Mouse (Mus musculus) frontal cortex, postnatal 36 days (tissue): ENCODE data around the gene Ttl.

Experiments used
- DNase-seq, 2 experiments: peaks; one replicate each; pipeline ENCODE4 v3.0.0; 2022; ENCODE audit warnings: low spot score in 2 of 2

The Ttl gene

DNA sequence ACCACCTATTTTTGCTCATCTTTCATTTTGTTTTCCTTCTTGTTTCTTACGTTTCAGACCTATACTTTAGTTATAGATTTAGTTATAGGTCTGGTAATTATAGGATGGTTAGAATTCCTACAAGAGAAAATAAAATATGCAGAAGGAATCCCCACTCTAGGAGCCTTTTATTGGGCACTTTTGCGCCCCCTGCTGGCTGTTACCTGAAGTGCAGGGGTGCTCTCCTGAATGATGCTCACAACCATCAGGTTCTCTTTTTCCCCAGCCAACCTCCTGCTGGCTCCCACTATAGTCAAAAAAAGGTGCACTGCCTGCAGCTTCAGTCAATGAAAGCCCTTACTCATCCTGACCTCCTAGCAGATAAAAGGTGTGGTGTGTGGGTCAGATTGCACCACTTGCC lies 19.2 kb downstream of the Ttl start:
- peak in 1 of 2 experiments; percentile 32 for DNase-seq

DNA sequence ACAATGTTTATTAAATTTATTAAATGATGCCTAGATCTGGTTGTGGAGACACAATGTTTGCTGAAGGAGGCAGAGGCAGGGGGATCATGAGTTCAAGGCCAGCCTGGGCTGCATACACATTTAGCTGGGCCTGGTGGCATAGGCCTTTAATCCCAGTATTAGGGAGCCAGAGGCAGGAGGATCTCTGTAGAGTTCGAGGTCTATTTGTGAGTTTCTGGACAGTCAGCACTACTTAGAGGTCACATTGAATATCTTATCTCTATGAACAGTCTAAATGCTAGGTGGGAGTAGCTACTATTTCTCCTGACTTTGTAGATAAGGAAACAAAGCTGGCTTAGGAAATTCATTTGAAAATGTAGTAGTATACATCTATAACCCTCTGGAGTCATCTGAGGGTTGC lies 21.8 kb downstream of the Ttl start:
- no peak for DNase-seq

DNA sequence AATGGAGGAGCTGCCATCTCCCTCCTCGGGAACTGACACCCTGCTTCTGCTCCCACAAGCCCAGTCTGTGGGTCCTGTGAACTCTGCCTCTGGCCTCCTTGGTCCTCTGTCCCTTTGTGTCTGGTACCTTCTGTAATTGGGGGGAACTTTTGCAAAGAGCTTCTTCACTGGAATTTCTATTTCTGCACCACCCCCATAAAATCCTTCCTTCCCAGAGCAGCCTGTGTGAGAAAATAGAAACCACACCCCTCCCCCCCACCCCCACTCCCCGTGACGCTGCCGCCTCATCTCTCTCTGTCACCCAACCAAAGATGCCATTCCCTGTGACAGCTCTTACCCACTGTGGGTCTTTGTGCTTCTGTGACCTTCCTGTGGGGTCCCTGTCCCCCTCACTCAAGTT lies 24.6 kb downstream of the Ttl start:
- DNase-seq = peak in 1 of 2 experiments; percentile 24

DNA sequence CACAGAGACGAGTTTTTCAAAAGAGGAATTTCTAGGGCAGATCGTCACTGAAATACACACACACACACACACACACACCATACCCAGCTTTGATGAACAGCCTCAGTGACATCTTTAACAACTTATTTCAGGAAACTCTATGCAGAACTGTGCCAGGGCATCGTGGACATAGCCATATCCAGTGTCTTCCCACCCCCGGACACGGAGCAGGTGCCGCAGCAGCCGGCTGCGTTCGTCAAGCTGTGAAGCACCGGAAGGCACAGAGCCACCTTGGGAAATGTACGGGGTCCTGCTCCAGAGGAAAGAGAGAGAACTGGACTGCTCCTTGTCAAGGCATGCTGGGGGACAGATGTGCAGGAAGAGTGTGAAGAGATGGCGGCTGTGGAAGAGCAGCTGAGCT lies 27.1 kb downstream of the Ttl start:
- DNase-seq = peak in 1 of 2 experiments; percentile 60

DNA sequence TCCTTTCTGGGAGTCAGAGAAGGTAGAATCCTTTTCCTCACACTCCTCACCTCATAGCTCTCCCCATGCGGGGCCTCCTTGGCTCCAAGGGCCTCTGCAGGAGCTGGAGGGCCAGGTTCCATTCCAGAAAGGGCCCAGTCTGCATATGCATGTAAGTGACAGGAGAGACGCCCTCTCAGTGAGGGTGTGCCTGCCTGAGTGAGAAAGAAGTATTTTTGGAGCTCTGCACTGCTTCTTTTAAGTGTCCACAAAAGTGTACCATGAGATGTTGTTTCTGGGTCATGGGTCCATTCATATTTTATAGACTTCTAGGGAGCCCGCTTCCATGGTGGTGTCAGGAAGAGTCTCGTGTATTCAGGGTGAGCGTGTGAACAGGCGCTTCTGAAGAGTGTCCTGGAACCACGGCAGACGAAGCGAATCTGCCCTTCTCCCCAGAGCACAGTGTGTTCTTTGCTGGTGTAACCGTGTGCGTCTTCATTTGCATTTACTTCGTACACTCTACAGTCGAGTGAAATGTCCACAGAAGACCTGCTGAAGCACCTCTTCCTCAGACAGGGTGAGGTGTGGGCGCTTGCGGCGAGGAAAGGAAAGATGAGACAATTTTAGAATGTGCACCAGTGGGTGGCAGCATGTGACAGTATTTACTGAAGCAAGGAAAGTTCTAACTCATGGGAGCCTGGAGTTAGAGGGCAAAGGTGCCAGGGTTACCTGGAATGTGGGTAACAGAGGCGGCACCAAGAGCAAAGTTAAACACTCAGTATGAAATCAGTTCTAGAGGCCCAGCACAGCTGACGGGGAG lies 28.4 kb downstream of the Ttl start:
- peak; percentile 58 to 70 for DNase-seq

DNA sequence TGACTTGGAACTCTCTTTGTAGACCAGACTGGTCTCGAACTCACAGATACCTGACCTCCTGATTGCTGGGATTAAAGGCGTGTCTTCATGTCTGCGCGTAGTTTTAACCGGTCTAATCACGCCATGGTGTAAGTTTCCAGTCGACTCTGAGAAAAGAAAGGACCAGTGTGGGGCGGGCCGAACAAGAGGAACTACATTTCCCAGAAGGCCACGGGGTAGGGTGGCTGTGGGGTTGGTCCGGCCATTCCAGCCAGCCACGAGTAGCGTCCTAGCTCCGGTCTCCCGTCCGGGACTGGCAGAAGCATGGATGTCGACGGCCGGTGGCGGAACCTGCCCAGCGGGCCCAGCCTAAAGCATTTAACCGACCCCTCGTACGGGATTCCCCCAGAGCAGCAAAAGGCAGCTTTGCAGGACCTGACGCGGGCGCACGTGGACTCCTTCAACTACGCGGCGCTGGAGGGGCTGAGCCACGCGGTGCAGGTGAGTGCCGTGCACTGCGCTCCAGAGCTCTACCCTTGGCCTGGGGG lies 35.1 kb downstream of the Ttl start, which contains the start of gene Polr1b:
Gene Polr1b, plus strand, starts transcription at position 212 of the 527 bp plus-strand sequence.
- DNase-seq = peak; percentile 93 to 96

DNA sequence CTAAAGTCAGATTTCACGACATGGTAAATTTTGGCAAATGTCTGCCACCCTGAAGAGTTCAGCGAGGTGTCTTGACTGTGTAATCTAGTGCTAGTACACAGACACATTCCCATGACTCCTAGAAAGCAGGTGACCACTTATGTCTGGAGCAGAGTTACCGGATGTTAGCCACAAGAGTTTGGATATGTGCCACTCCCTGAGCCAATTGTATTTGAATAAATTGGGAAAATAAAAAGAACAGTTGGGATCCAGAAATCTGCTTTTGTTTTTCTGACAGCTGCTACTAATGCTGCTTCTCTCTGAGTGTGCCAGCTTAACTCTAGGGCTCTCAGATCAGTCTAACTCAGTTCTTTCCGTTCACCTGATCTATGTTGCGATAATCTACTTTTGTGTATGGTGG lies 47.2 kb downstream of the Ttl start:
- no peak for DNase-seq

DNA sequence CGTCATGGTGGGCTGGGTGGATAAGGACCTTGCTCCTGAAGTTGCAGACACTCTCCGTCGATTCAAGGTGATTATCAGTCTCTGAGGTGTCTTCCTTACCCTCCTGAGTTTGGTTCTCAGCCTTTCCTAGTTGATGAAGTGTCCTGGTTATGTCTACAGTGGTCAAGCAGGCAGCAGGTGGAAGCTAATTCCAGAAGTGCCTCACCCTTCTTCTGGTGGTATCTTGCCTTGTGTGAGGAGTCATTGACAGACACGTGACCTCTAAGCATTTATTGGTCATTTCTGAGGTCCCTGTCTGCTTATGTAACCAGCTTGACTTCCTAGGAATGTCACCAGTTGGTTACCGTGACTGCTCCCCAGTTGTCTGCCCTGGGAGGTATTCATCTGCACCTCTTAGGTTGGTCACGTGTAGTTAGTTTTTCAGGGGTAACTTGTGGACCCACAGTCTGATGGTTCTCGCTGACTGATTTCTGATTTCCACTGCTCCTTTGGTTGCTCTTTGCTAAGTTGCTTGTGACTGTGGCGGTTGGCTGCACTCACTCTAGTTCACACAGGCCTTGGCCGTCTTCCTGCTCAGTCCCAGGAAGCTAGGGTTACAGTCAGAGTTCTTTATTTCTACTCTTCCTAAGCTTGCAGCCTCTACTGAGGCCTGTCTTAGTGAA lies 50.1 kb downstream of the Ttl start:
- no peak for DNase-seq

DNA sequence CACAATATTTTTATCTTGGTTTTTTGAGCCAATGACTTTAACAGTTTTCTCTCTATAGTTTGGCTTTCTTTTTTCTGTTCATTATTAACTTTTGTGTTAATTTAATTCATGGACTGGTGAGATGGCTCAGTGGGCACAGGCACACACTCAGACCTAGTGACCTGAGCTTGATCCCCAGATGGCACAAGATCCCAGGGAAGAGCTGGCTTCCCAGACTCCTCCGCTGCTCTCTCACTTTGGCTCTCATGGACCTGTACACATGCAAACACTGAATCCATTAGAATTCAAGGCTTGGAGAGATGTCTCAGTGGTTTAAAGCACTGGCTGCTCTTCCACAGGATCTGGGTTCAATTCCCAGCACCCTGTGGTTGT lies 50.6 kb downstream of the Ttl start:
- no peak for DNase-seq

DNA sequence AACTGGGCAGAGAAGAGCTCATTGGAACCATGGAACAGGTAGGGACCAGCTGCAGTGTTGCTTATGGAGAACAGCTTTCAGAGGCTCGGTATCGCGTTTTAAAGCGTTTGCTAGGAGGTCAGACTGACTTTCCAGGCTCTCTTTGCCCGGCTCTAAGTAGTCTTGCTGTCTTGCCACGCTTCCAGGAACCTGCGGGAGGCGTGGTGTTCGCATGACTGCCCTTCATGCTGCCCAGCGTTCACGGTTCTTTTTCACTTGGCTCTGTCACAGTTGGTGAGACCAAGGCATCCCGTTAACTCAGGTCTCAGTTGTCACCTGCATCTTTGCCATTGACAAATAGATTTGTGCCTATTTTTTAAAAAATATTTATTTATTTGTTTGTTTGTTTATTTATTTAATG lies 52.3 kb downstream of the Ttl start:
- no peak for DNase-seq

DNA sequence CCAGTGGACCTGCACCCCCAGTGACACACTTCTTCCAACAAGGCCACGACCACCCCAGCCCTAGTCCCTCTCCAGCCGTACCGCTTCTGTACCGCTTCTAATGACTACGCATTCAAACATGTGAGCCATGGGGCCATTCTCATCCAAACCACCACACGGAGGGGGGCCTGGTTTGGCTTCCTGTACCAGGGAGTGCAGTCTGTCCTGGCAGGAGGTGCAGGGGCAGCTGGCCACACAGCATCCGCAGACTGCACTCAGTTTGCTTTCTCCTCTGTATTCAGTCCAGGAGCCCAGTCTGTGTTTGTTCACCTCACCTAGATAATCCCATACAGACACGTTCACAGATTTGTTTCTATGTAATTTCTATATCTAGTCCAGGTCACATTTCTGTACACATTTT lies 56.2 kb downstream of the Ttl start:
- DNase-seq = no peak

DNA sequence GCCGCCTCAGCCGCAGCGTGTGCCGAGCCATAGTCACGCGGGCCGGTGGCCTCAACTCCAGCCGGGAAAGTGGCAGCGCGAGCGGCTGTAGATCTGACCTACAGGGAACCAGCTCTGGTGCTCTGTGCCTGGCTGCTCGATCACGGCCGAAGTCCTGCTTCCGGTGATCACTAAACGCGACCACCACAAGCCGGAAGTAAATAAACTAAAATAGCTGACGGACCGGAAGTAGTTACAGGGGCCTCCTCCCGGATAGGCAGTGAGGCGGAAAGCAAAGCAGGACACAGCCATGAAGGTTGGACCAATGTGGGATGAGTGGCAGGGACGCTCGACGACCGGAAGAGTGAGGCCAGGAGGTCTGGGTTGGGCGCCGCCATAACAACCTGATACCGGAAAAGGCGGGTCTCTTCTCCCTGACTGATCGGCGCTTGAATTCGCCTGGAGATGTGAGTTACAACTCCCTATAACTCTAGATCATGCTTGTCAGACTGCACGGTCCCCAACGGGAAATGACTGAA lies 63.7 kb downstream of the Ttl start, which contains the start of gene Chchd5:
Gene Chchd5, plus strand, starts transcription at position 289 of the 518 bp plus-strand sequence.
- peak; percentile 93 to 97 for DNase-seq

DNA sequence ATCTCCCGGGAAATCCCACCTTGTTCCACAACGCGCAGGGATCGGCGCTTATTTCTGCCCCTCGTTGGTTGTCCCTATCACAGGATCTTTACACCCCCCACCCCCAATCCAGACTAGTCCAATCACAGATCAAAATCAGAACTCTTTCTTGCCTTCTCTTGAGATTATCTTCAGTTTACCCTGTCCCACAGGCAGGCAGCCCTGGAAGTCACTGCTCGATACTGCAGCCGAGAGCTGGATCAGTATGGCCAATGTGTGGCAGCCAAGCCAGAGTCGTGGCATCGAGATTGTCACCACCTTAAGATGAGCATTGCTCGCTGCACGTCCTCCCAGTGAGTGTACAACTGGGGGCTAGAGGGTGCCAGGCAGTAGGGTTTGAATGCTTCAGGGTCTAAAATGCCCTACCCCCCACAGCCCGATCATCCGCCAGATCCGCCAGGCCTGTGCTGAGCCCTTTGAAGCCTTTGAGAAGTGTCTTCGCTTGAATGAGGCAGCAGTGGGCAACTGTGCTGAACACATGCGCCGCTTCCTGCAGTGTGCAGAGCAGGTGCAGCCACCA lies 64.3 kb downstream of the Ttl start:
- peak; percentile 22 to 24 for DNase-seq

DNA sequence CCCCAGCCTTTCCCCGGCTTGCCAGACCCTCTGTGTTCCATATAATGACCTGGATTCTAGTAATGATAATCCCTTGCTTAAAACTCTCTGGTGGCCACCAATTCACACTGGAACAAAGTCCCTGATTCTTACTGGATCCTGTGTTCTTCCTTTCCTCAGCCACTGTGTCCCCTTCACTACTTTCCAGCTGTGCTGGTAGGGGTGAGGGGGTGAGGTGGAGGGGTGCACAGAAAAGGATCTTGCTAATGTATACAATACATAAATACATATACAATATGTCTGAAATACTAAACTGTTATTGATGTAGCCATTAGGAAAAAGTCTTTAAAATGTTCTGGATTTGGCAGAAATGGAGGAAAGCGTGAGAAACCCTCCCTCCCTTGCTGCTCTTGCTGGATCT lies 65.0 kb downstream of the Ttl start:
- DNase-seq = no peak

DNA sequence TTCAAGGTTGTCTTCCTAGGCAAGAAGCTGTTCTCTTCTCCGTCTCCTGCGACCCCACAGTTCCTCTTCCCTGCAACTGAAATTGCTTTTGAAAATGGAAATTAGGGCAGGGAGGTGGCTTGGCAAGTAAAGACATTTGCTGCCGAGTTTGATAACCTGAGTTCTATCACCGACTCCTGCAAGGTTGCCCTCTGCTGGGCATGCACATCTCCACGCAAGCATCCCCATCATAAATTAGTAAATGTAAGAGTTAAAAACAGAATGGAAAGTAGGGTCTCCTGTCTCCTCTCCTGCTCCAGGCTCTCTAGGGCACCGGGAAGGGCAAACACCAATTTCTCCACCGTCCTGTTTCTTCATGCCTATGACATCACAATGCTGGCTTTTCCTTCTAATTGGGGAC lies 66.5 kb downstream of the Ttl start:
- DNase-seq = no peak

DNA sequence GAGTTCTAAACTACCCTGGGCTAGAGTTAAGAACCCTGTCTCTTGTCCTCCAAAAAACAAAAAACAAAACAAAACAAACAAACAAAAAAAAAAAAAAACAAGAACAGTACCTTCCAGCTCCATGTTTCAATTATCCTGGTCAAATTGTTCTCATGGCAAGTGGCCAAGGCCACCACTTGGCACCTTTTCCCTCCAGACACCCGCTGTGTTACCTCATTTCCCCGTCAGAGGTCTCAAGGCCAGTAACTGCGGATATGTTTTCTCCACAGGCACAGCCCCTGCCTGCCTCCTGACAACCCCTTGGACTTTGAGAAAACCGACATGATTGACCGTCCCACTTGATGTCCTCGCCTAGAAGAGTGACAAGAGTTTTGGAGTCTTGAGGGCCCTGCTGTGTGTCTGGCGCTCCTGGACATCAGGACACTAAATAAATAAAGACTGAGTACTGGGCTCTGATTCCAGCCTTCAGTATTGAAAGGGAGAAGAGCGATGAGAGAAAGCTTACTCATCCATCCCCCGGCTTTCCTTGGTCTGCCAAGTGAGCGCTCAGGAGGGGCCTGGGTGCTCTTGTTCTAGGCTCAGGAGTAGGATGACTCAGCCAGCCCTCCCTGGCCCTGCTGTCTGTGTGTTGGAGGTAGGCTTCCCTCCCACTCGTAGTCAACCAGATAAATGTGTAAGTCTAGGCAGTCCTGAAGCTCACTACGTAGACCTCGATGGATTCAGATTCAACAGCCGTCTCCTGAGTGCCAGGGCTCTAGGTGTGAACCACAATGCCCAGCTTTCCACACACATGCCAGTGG lies 67.5 kb downstream of the Ttl start:
- DNase-seq = peak; percentile 73 to 76

DNA sequence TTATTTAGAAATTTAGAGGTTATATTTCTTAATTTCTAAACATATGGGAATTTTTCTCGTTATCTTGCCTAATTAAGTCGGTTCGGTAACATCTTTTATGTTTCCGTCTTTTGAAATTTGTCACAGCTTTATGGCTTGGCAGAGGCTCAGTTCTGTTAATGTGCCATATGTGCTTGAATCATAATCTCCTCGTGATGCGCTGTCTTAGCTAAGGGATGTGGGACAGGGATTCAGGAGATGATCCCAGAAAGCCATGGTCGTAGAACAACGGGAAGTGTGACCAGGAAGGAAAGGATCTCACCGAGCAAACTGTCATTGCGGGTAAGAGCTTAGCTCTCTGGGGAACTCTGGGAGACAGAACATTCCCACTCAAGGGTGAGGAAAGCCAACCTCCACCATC lies 74.2 kb downstream of the Ttl start:
- peak; percentile 31 to 73 for DNase-seq
